ENCODE assay signal across 8 mouse cellular contexts in the genomic region with DNA sequence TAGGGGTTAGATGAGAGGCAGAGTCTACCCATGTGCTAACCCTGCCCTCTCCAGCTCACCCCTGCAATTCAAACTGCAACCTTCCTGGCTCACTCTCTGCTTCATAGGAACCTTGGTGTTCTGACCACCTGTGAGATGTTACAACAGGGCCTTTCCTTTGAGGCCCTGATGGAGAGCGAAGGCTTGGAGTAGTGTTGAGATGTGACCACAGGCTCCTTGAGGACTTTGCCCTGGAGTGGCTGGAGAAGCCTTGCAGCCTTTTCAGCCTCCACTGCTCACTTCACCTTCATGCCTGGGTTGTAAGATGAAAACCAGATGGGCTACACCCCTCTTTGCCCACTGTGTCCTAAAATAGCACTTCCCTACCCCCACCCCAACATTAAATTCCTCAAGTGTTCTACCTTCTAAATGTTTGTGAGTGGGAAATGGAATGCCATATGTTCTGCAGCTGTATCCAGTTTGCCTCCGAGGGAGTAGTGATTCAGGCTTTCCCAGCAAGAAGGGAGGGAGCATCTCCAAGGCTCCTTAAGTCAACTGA. TPM values are rescaled to one million over a fixed set of nuclear protein-coding genes. Genes with fewer than 3 reads are reported as not detected.
DNase-seq lines count a peak whose midpoint lies in the region; ATAC-seq and TF ChIP-seq lines count a peak whose summit lies in the region.
"Had no signal": no experiment of that assay in that cellular context is flagged by ENCODE, and none has a peak within 500 bp of the region (broad histone marks: within the 10 kb centered on the region; RNA-seq: fewer than 3 reads in every experiment).

No protein-coding gene starts in this region.

- peaks cover 33% of the 10 kb centered on the region for H3K4me1 ChIP-seq in kidney, postnatal 0 days (replicated peaks; ENCODE audit: insufficient read depth, low read length)
- H3K4me1 ChIP-seq in embryonic facial prominence, embryonic 10.5 days: peaks cover 81% of the 10 kb centered on the region
- peaks cover 92% of the 10 kb centered on the region for H3K4me1 ChIP-seq in liver, embryonic 15.5 days (replicated peaks)

- DNase-seq in kidney, postnatal 0 days (ENCODE audit: low spot score): no peak
- DNase-seq in kidney, postnatal 36 days: no peak
- DNase-seq in brain, adult 2 months (ENCODE audit: low read depth, low spot score): peak; percentile 83
- peak; percentile 57 for DNase-seq in embryonic facial prominence, embryonic 10.5 days (ENCODE audit: low spot score)
- no peak for DNase-seq in ovary, postnatal 10 days (ENCODE audit: low spot score)
- DNase-seq in cerebellum, adult 18-20 months: no peak
- DNase-seq: kidney, postnatal 4 days had no signal

- no peak for ATAC-seq in kidney, postnatal 0 days (replicated peaks; ENCODE audit: low FRiP score, low read depth)
- ATAC-seq in liver, embryonic 15.5 days (ENCODE audit: insufficient read depth): no peak

- H3K36me3 ChIP-seq in kidney, postnatal 0 days (ENCODE audit: insufficient read depth, low read length): no peaks in the 10 kb centered on the region
- H3K36me3 ChIP-seq in embryonic facial prominence, embryonic 10.5 days (replicated peaks): no peaks in the 10 kb centered on the region
- no peaks in the 10 kb centered on the region for H3K36me3 ChIP-seq in liver, embryonic 15.5 days (replicated peaks)

- no peaks in the 10 kb centered on the region for H3K27me3 ChIP-seq in kidney, postnatal 0 days (ENCODE audit: insufficient read depth, low read length)
- no peaks in the 10 kb centered on the region for H3K27me3 ChIP-seq in embryonic facial prominence, embryonic 10.5 days (replicated peaks; ENCODE audit: low read depth, poor library complexity, severe bottlenecking)
- H3K27me3 ChIP-seq in liver, embryonic 15.5 days: no peaks in the 10 kb centered on the region

- peak overlapping the region; percentile 88; the same call in 1 of the 2 replicates for H3K27ac ChIP-seq in kidney, postnatal 0 days
- peak overlapping the region; percentile 86 for H3K27ac ChIP-seq in embryonic facial prominence, embryonic 10.5 days (replicated peaks)
- H3K27ac ChIP-seq in liver, embryonic 15.5 days (replicated peaks): peak overlapping the region; percentile 95

- H3K4me2 ChIP-seq in kidney, postnatal 0 days (ENCODE audit: low read length): no peak overlapping the region
- H3K4me2 ChIP-seq in liver, embryonic 15.5 days: no peak overlapping the region; the same call in 1 of the 2 replicates

- 48% methylated on average over 2 of the region's 2 CpGs for WGBS in kidney, postnatal 0 days
- WGBS in embryonic facial prominence, embryonic 10.5 days: 41% methylated on average over 2 of the region's 2 CpGs
- 81% methylated on average over 2 of the region's 2 CpGs for WGBS in liver, embryonic 15.5 days (ENCODE audit: insufficient replicate concordance)

- no peak overlapping the region for H3K4me3 ChIP-seq in kidney, postnatal 0 days (replicated peaks; ENCODE audit: low read depth, low read length)
- peak overlapping the region; percentile 27; the same call in 1 of the 2 replicates for H3K4me3 ChIP-seq in embryonic facial prominence, embryonic 10.5 days
- no peak overlapping the region for H3K4me3 ChIP-seq in liver, embryonic 15.5 days (replicated peaks)

- no peak for TF ChIP-seq CTCF in kidney, postnatal 0 days (IDR thresholded peaks at IDR 0.05; ENCODE audit: low read depth)

- no peak overlapping the region for H3K9ac ChIP-seq in kidney, postnatal 0 days (ENCODE audit: low read depth, low read length)
- H3K9ac ChIP-seq in liver, embryonic 15.5 days: no peak overlapping the region

- no peaks in the 10 kb centered on the region for H3K9me3 ChIP-seq in kidney, postnatal 0 days (replicated peaks; ENCODE audit: low read length)
- H3K9me3 ChIP-seq in embryonic facial prominence, embryonic 10.5 days: no peaks in the 10 kb centered on the region
- no peaks in the 10 kb centered on the region for H3K9me3 ChIP-seq in liver, embryonic 15.5 days (replicated peaks)

RNA-seq across cellular contexts. Expression of a gene that starts 34.5 kb away (rescaled TPM):
- polyA plus RNA-seq in kidney, postnatal 0 days (2015; fragmentation: Nextera tagmentation; extraction: Ambion mirVana): 74.3 and 76.7 TPM in 2 replicates
- polyA plus RNA-seq in embryonic facial prominence, embryonic 10.5 days (2016; fragmentation: Nextera tagmentation; extraction: Ambion mirVana): 40.4 and 48.1 TPM in 2 replicates
- polyA plus RNA-seq in liver, embryonic 15.5 days (2015; fragmentation: Nextera tagmentation; extraction: Ambion mirVana): 35.7 and 37.5 TPM in 2 replicates

Comparison
In these comparisons a context has a peak if more than half of its experiments do, and no peak if none do; other contexts are left out.
1. DNase-seq: peak in brain, adult 2 months (single experiment) and embryonic facial prominence, embryonic 10.5 days (single experiment); none in kidney, postnatal 0 days (single experiment), kidney, postnatal 36 days (0 of 2), ovary, postnatal 10 days (single experiment) and cerebellum, adult 18-20 months (0 of 2).
2. Peak in every context shown above with its lines, with median percentiles within 50 percentile points of each other: H3K27ac ChIP-seq.